Mouse (Mus musculus): ENCODE data around the gene Pfn3.

DNA sequence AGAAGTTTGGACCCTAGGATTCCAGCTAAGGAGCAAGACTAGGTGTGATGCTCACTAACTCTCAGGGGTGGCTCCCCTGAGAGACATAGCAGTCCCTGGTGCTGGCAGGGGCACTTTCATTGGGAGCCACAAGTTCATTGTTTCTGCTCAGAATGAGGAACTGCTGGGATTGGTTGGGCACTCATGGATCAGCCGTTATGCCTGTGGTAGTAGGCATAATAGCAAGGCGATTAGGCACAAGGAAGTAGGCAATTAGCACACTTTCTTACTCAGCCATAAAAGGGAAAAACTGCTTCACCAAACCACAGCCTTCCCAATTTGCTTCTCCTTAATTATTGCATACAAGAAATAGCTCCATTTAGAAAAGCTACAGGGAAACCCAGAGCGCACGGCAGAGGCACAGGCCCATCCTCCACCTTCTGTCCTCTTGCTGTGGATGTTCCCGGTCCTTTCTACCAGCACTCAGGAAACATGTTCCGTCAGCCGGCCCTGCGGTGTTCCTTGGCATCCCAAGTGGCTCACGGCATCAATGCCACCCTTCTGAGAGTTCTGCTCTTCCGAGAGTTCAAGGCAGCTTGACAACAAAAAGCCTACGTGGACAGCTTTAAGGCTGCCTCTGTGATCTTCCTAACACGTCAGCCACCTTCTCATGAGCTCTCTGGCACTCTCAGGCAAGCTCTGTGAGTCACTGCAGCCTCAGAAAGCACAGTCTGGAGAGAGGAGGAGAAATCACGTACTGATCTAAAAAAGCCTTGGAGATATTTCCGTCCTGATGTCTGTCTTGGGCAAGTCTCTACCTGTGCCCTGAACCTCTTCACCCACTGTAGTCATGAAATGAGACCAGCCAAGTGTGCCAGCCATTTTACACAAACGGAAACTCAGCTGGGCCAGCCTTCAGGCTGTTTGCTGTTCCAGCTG is 10.8 kb downstream of the Pfn3 start:
- TF ChIP-seq CTCF (conservative IDR thresholded peaks at IDR 0.05 in 1 of 2, IDR thresholded peaks at IDR 0.05 in 1 of 2; ENCODE audit: low read depth in 2 of 2, low read length in 2 of 2), result no peak
- no peak for TF ChIP-seq POLR2A (IDR thresholded peaks at IDR 0.05; ENCODE audit: low read depth, low read length)
- TF ChIP-seq KAT2A (IDR thresholded peaks at IDR 0.05; ENCODE audit: insufficient replicate concordance, low read length), result no peak
- TF ChIP-seq MAX (IDR thresholded peaks at IDR 0.05; ENCODE audit: low read length), result no peak

Measured in CH12.LX (cell line).